Mouse (Mus musculus): ENCODE results near the gene Mief2. TPM values are rescaled to one million over a fixed set of nuclear protein-coding genes. Genes with fewer than 3 reads are reported as not detected.

Mief2 gene
- total and polyA plus RNA-seq, 2 experiments from 2014 or later = 26.5 to 35.7 TPM

- peaks cover 10% of the 10 kb centered on the region for H3K4me1 ChIP-seq (ENCODE audit: insufficient read depth)
- WGBS = under 1% methylated on average over 59 of the region's 71 CpGs
- peak within 1 kb of the TSS; percentile 90 for H3K27ac ChIP-seq (ENCODE audit: low read depth, low read length)
- peak; percentile 75 for DNase-seq
- TF ChIP-seq CTCF (IDR thresholded peaks at IDR 0.05; ENCODE audit: low read depth) = peak; percentile 64
- peak within 1 kb of the TSS; percentile 73 for H3K4me2 ChIP-seq (ENCODE audit: low read depth)
- peak within 1 kb of the TSS; percentile 71 for H3K4me3 ChIP-seq (ENCODE audit: low read depth, low read length)
- peak; percentile 65 for ATAC-seq
- no peaks in the 10 kb centered on the region for H3K27me3 ChIP-seq (ENCODE audit: insufficient read depth, low read length)
- H3K36me3 ChIP-seq (ENCODE audit: insufficient read depth) = peaks cover 45% of the 10 kb centered on the region
- H3K9me3 ChIP-seq (ENCODE audit: low read length) = no peaks in the 10 kb centered on the region
- H3K9ac ChIP-seq = peak within 1 kb of the TSS; percentile 78
These were observed 1.4 kb upstream of the Mief2 start, which contains the start of gene Flii for GRCm38 (mm10) chr11:60726601-60727391. Gene Flii (minus strand): TSS chr11:60727263.

DNA sequence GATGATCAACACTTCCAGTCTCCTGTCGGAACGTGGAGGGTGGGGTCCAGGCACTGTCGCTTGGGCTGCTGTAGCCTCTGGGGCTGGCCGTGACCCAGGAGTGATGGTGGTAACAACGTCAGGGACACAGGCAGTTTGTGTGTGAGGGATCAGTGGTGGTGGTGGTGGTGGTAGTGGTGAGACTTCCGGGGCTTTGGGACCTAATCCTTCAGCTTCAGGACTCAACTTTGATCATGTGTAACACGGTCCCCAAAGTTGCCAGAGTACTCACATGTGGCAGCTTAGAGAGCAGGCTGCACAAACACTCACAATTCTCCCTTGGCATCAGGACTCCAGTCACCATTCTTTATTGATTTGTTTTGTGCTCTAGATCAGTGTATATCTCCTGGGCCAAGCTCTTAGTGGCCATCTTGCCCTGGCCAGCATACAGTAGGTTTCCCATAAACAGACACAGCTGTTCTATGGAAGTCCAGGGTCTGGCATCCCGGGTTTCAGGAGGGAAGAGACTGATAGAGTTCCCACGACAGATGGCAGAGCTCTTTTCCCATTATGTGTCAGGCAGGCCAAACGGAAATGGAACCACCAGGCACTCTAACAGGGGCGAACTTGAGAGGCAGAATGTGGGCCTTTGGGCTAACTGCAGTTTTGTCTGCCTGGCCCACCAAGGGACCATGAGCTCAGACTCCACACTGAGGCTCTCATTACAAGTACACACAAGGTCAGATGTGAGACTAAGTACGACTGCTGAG is 632 bp upstream of the Mief2 start:
- Histone ChIP-seq H3K4me2 (ENCODE audit: low read depth) (peak overlapping the region; percentile 73), H3K9me3 (ENCODE audit: low read length) (no peaks in the 10 kb centered on the region), H3K9ac (peak overlapping the region; percentile 78), H3K4me3 (ENCODE audit: low read depth, low read length) (peak overlapping the region; percentile 71), H3K36me3 (ENCODE audit: insufficient read depth) (peaks cover 44% of the 10 kb centered on the region), H3K27ac (ENCODE audit: low read depth, low read length) (peak overlapping the region; percentile 90), H3K27me3 (ENCODE audit: insufficient read depth, low read length) (no peaks in the 10 kb centered on the region), H3K4me1 (ENCODE audit: insufficient read depth) (peaks cover 10% of the 10 kb centered on the region)
- DNase-seq (no peak), ATAC-seq (no peak; the same call in 1 of the 2 replicates)
- TF ChIP-seq CTCF (IDR thresholded peaks at IDR 0.05; ENCODE audit: low read depth) = no peak
- WGBS = 4% methylated on average over 12 of the region's 12 CpGs

DNA sequence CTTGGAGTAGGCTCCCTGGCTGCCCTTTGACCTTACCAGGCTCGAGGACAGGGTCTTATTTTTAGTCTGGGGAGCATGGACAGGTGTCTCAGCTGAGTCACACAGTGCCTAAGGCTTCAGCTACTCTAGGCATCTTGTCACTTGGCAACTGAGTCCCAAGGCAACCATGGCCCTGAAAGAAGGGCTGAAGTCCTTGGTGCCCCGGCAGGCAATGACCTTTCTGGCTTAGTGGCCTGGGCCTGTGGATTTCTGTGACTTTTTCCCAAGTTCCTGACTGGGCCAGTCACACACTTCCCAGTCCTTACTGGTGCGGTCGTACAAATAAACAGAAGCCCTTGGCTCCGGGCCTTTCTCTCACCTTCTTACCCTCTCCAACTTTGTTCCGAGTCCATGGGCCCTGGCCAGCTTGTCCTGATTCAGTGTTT is 1.0 kb downstream of the Mief2 start:
- H3K4me2 ChIP-seq (ENCODE audit: low read depth) = peak overlapping the region; percentile 73
- no peaks in the 10 kb centered on the region for H3K9me3 ChIP-seq (ENCODE audit: low read length)
- peaks cover 10% of the 10 kb centered on the region for H3K4me1 ChIP-seq (ENCODE audit: insufficient read depth)
- no peak for ATAC-seq
- H3K27me3 ChIP-seq (ENCODE audit: insufficient read depth, low read length) = no peaks in the 10 kb centered on the region
- H3K9ac ChIP-seq = peak overlapping the region; percentile 75; the same call in 1 of the 2 replicates
- H3K36me3 ChIP-seq (ENCODE audit: insufficient read depth) = peaks cover 42% of the 10 kb centered on the region
- H3K4me3 ChIP-seq (ENCODE audit: low read depth, low read length) = 0 out of 2 replicates have a peak overlapping the region, but pooled peaks have one; percentile 71
- no peak for TF ChIP-seq CTCF (IDR thresholded peaks at IDR 0.05; ENCODE audit: low read depth)
- H3K27ac ChIP-seq (ENCODE audit: low read depth, low read length) = no peak overlapping the region
- WGBS = 71% methylated on average over 6 of the region's 6 CpGs
- no peak for DNase-seq

- Histone ChIP-seq H3K4me3 (ENCODE audit: low read depth, low read length) (no peak overlapping the region), H3K36me3 (ENCODE audit: insufficient read depth) (peaks cover 39% of the 10 kb centered on the region), H3K4me2 (ENCODE audit: low read depth) (no peak overlapping the region), H3K9me3 (ENCODE audit: low read length) (no peaks in the 10 kb centered on the region), H3K27ac (ENCODE audit: low read depth, low read length) (no peak overlapping the region), H3K4me1 (ENCODE audit: insufficient read depth) (peaks cover 10% of the 10 kb centered on the region), H3K9ac (no peak overlapping the region), H3K27me3 (ENCODE audit: insufficient read depth, low read length) (no peaks in the 10 kb centered on the region)
- no peak for TF ChIP-seq CTCF (IDR thresholded peaks at IDR 0.05; ENCODE audit: low read depth)
- DNase-seq (no peak), ATAC-seq (no peak)
- 88% methylated on average over 9 of the region's 9 CpGs for WGBS
These were observed 2.0 kb downstream of the Mief2 start for GRCm38 (mm10) chr11:60730169-60730568.

DNA sequence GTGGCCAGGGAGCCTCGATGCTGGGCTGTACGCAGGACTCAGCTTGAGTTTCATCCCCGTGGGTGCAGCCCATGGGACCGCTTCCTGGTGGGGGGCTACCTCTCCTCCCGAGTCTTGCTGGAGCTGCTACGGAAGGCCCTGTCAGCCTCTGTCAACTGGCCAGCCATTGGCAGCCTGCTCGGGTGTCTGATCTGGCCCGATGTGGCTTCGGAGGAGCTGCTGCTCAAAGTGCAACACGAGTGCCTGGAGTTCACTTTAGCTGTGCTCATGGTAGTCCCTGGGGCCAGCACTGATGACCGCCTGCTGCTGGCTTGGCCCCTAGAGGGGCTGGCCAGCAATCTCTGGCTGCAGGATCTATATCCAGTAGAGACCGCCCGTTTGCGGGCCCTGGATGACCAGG is 3.1 kb downstream of the Mief2 start:
- peaks cover 39% of the 10 kb centered on the region for H3K36me3 ChIP-seq (ENCODE audit: insufficient read depth)
- H3K27me3 ChIP-seq (ENCODE audit: insufficient read depth, low read length) = no peaks in the 10 kb centered on the region
- H3K4me1 ChIP-seq (ENCODE audit: insufficient read depth) = peaks cover 10% of the 10 kb centered on the region
- H3K27ac ChIP-seq (ENCODE audit: low read depth, low read length) = no peak overlapping the region
- TF ChIP-seq CTCF (IDR thresholded peaks at IDR 0.05; ENCODE audit: low read depth) = no peak
- DNase-seq (no peak), ATAC-seq (no peak)
- no peak overlapping the region for H3K4me3 ChIP-seq (ENCODE audit: low read depth, low read length)
- no peak overlapping the region for H3K4me2 ChIP-seq (ENCODE audit: low read depth)
- WGBS = 91% methylated on average over 14 of the region's 14 CpGs
- no peaks in the 10 kb centered on the region for H3K9me3 ChIP-seq (ENCODE audit: low read length)
- H3K9ac ChIP-seq = no peak overlapping the region

- 86% methylated on average over 2 of the region's 2 CpGs for WGBS
- DNase-seq = no peak
- H3K9ac ChIP-seq = no peak overlapping the region
- H3K27ac ChIP-seq (ENCODE audit: low read depth, low read length) = no peak overlapping the region
- TF ChIP-seq CTCF (IDR thresholded peaks at IDR 0.05; ENCODE audit: low read depth) = no peak
- H3K4me3 ChIP-seq (ENCODE audit: low read depth, low read length) = no peak overlapping the region
- no peak for ATAC-seq
- no peaks in the 10 kb centered on the region for H3K27me3 ChIP-seq (ENCODE audit: insufficient read depth, low read length)
- peaks cover 45% of the 10 kb centered on the region for H3K36me3 ChIP-seq (ENCODE audit: insufficient read depth)
- no peaks in the 10 kb centered on the region for H3K9me3 ChIP-seq (ENCODE audit: low read length)
- H3K4me2 ChIP-seq (ENCODE audit: low read depth) = no peak overlapping the region
- no peaks in the 10 kb centered on the region for H3K4me1 ChIP-seq (ENCODE audit: insufficient read depth)
These were observed 6.0 kb downstream of the Mief2 start for GRCm38 (mm10) chr11:60734206-60734605.

GRCm38 (mm10) chr11:60735191-60735590 is 7.0 kb downstream of the Mief2 start:
- no peak for DNase-seq
- no peak overlapping the region for H3K27ac ChIP-seq (ENCODE audit: low read depth, low read length)
- H3K27me3 ChIP-seq (ENCODE audit: insufficient read depth, low read length) = no peaks in the 10 kb centered on the region
- no peaks in the 10 kb centered on the region for H3K9me3 ChIP-seq (ENCODE audit: low read length)
- H3K36me3 ChIP-seq (ENCODE audit: insufficient read depth) = peaks cover 55% of the 10 kb centered on the region
- H3K4me2 ChIP-seq (ENCODE audit: low read depth) = no peak overlapping the region
- no peak overlapping the region for H3K4me3 ChIP-seq (ENCODE audit: low read depth, low read length)
- no peak overlapping the region for H3K9ac ChIP-seq
- no peak for ATAC-seq
- WGBS = 72% methylated on average over 5 of the region's 5 CpGs
- no peaks in the 10 kb centered on the region for H3K4me1 ChIP-seq (ENCODE audit: insufficient read depth)
- peak; percentile 24 for TF ChIP-seq CTCF (IDR thresholded peaks at IDR 0.05; ENCODE audit: low read depth)
